Comparison of ENCODE assay signal across 8 mouse cellular contexts in genomic region chr16:32523462-32524243, GRCm38 (mm10). TPM values are rescaled to one million over a fixed set of nuclear protein-coding genes. Genes with fewer than 3 reads are reported as not detected.
DNase-seq lines count a peak whose midpoint lies in the region; ATAC-seq lines count a peak whose summit lies in the region.

No protein-coding gene starts in this region.

- H3K9ac ChIP-seq in intestine, embryonic 15.5 days, result no peak overlapping the region
- no peak overlapping the region for H3K9ac ChIP-seq in midbrain, embryonic 11.5 days (ENCODE audit: low read length)

- H3K9me3 ChIP-seq in intestine, embryonic 15.5 days, result no peaks in the 10 kb centered on the region
- H3K9me3 ChIP-seq in midbrain, embryonic 11.5 days (ENCODE audit: control insufficient read depth, low read length), result no peaks in the 10 kb centered on the region

- peak; percentile 74 for ATAC-seq in intestine, embryonic 15.5 days
- ATAC-seq in midbrain, embryonic 11.5 days (ENCODE audit: low FRiP score), result peak; percentile 80

- no peaks in the 10 kb centered on the region for H3K27me3 ChIP-seq in intestine, embryonic 15.5 days (replicated peaks)
- no peaks in the 10 kb centered on the region for H3K27me3 ChIP-seq in midbrain, embryonic 11.5 days (ENCODE audit: control insufficient read depth, insufficient read depth, low read length)

- peak overlapping the region; percentile 65 for H3K27ac ChIP-seq in brown adipose tissue, adult 24 weeks (replicated peaks; ENCODE audit: low read depth, low read length)
- H3K27ac ChIP-seq in intestine, embryonic 15.5 days, result peak overlapping the region; percentile 54; the same call in 1 of the 2 replicates
- 0 out of 2 replicates have a peak overlapping the region, but pooled peaks have one; percentile 8 for H3K27ac ChIP-seq in midbrain, embryonic 11.5 days (ENCODE audit: low read depth, low read length)

- WGBS in intestine, embryonic 15.5 days, result 45% methylated on average over 8 of the region's 8 CpGs
- 60% methylated on average over 8 of the region's 8 CpGs for WGBS in midbrain, embryonic 11.5 days

- H3K4me1 ChIP-seq in brown adipose tissue, adult 24 weeks (ENCODE audit: control insufficient read depth, insufficient read depth, insufficient read length, low read length), result no peaks in the 10 kb centered on the region; the same call in 1 of the 2 replicates
- peaks cover 15% of the 10 kb centered on the region for H3K4me1 ChIP-seq in intestine, embryonic 15.5 days (replicated peaks)
- H3K4me1 ChIP-seq in midbrain, embryonic 11.5 days (ENCODE audit: control insufficient read depth, insufficient read depth, low read length), result peaks cover 6% of the 10 kb centered on the region

- no peak overlapping the region for H3K4me2 ChIP-seq in intestine, embryonic 15.5 days (replicated peaks)
- H3K4me2 ChIP-seq in midbrain, embryonic 11.5 days, result no peak overlapping the region

- no peak overlapping the region for H3K4me3 ChIP-seq in brown adipose tissue, adult 24 weeks (ENCODE audit: insufficient read depth, low read depth, low read length)
- no peak overlapping the region for H3K4me3 ChIP-seq in intestine, embryonic 15.5 days (replicated peaks)
- no peak overlapping the region for H3K4me3 ChIP-seq in midbrain, embryonic 11.5 days (ENCODE audit: low read depth, low read length)

- no peaks in the 10 kb centered on the region for H3K36me3 ChIP-seq in intestine, embryonic 15.5 days
- H3K36me3 ChIP-seq in midbrain, embryonic 11.5 days (ENCODE audit: control insufficient read depth, insufficient read depth, low read length), result no peaks in the 10 kb centered on the region

- DNase-seq in retina, embryonic 14.5 days (ENCODE audit: low spot score), result peak; percentile 66
- DNase-seq in retina, postnatal 1 day, result no peak
- peak; percentile 82 for DNase-seq in gonadal fat pad, adult 2 months (ENCODE audit: low read depth)
- no peak for DNase-seq in midbrain, embryonic 11.5 days (ENCODE audit: low spot score, missing footprints)
- no peak for DNase-seq in layer of hippocampus, postnatal 10 days (ENCODE audit: low spot score in 2 of 2)
- DNase-seq in thymus, postnatal 14 days, result no peak

RNA-seq across cellular contexts. Expression of gene Zdhhc19, which starts 27.6 kb away (rescaled TPM):
- polyA plus RNA-seq in brown adipose tissue, adult 24 weeks (2012; ENCODE audit: insufficient read depth, insufficient read length, missing spikeins), result not detected in 2 replicates
- 0.25 and 0.30 TPM in 2 replicates for polyA plus RNA-seq in gonadal fat pad, adult 2 months (2012; rRNA removed)
- polyA plus RNA-seq in intestine, embryonic 15.5 days (2015; fragmentation: Nextera tagmentation; extraction: Ambion mirVana), result 1.1 and 1.2 TPM in 2 replicates
- polyA plus RNA-seq in midbrain, embryonic 11.5 days (2014; fragmentation: Nextera tagmentation; extraction: Ambion mirVana), result not detected in 2 replicates
- not detected for total RNA-seq in layer of hippocampus, postnatal 10 days (2021)

RNA-seq across cellular contexts. Expression of gene Slc51a, which starts 36.0 kb away (rescaled TPM):
- not detected in 2 replicates for polyA plus RNA-seq in brown adipose tissue, adult 24 weeks (2012; ENCODE audit: insufficient read depth, insufficient read length, missing spikeins)
- 0.04 TPM in 1 of 2 replicates, not detected in the other for polyA plus RNA-seq in gonadal fat pad, adult 2 months (2012; rRNA removed)
- polyA plus RNA-seq in intestine, embryonic 15.5 days (2015; fragmentation: Nextera tagmentation; extraction: Ambion mirVana), result 97.1 and 104 TPM in 2 replicates
- 0.26 and 0.36 TPM in 2 replicates for polyA plus RNA-seq in midbrain, embryonic 11.5 days (2014; fragmentation: Nextera tagmentation; extraction: Ambion mirVana)
- not detected for total RNA-seq in layer of hippocampus, postnatal 10 days (2021)

Comparison
In these comparisons a context has a peak if more than half of its experiments do, and no peak if none do; other contexts are left out.
1. DNase-seq: peak in retina, embryonic 14.5 days (single experiment) and gonadal fat pad, adult 2 months (single experiment); none in retina, postnatal 1 day (single experiment), midbrain, embryonic 11.5 days (single experiment), layer of hippocampus, postnatal 10 days (0 of 2) and thymus, postnatal 14 days (single experiment).
2. H3K27ac ChIP-seq: peak in every context shown above with its lines; median percentile 65 in brown adipose tissue, adult 24 weeks; 54 in intestine, embryonic 15.5 days; 8 in midbrain, embryonic 11.5 days.
3. RNA of gene Slc51a, which starts 36.0 kb away (polyA plus RNA-seq): 97.1 to 104 TPM in intestine, embryonic 15.5 days; 0.26 to 0.36 TPM in midbrain, embryonic 11.5 days, 0.04 TPM in gonadal fat pad, adult 2 months and not detected in brown adipose tissue, adult 24 weeks; every median in the first group is over 10 times any median in the second.